Mouse (Mus musculus) induced T-regulatory cell, adult 2 months (primary cell): ENCODE measurements at regions not wholly inside any gene's neighbourhood (a gene's known extent, or its start where the extent isn't known, plus 50 kb on each side); places are given as distances from the start of the nearest gene placed in this dataset.

ENCODE experiments used
- DNase-seq: peaks from one replicate; pipeline ENCODE4 v3.0.0-alpha.2; 2012; ENCODE audit warnings: low read depth

DNA sequence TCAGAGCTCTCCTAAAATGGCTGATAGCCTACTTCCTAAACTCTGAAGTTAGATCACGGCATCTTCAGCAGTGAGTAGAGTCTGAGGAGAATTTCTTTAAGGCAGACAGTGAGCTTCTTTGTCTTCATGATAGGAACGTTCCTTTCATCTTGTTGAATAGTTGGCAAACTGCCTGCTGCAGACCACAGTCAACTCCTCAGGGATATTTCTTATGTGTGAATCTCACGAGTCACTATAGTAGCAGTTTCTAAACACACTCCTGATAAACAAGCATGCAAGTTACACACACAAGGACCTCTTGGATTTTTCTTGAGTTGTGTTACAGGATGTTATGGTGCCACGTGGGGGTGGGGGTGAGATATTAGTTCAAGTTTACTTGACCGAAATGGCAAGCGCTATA, 205.2 kb downstream of the Gm11077 start:
- no peak for DNase-seq

DNA sequence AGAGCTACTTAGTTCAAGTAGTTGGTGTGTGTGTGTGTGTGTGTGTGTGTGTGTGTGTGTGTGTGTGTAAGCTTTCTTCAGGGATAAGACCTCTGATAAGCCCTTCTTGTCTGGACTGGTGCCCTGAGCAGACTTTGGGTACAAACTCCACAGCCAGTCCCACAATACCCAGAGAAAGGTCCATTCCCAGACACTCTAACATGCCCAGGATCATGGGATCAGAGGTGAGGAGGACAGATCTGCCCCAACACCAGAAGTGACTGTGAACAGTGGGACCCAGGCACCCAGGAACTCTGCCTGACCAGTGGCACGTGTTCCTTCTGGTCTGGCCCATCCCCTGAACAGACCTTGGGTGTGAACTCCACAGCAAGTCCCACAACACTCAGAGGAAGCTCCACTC, 208.9 kb downstream of the Gm11077 start:
- DNase-seq, result no peak

DNA sequence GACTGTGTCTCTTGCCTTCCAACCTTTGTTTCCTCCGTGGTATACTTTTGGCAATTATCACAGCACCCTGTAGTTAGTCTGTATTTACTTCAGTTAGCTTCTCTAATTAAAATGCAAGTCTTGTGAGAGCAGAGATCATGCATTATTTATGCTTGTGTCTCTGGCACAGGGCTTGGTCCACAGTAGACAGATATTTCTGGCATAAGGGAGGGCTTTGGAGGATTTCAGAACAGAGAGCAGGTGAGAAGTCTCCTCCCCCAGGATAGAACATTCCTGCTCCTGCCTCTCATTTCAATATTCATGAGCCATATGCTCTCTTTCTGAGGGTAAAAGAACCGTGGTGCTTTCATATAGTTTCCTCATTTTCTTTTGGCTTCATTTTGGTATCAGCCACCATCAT, 217.6 kb downstream of the Gm11077 start:
- DNase-seq, result no peak

GRCm38 (mm10) chr6:140950483-140950882, 221.4 kb downstream of the Gm11077 start:
- no peak for DNase-seq

- DNase-seq, result no peak
Observed at GRCm38 (mm10) chr6:140953256-140953655, 224.2 kb downstream of the Gm11077 start.

- DNase-seq, result no peak
Observed at GRCm38 (mm10) chr6:140953721-140954120, 224.6 kb downstream of the Gm11077 start.

DNA sequence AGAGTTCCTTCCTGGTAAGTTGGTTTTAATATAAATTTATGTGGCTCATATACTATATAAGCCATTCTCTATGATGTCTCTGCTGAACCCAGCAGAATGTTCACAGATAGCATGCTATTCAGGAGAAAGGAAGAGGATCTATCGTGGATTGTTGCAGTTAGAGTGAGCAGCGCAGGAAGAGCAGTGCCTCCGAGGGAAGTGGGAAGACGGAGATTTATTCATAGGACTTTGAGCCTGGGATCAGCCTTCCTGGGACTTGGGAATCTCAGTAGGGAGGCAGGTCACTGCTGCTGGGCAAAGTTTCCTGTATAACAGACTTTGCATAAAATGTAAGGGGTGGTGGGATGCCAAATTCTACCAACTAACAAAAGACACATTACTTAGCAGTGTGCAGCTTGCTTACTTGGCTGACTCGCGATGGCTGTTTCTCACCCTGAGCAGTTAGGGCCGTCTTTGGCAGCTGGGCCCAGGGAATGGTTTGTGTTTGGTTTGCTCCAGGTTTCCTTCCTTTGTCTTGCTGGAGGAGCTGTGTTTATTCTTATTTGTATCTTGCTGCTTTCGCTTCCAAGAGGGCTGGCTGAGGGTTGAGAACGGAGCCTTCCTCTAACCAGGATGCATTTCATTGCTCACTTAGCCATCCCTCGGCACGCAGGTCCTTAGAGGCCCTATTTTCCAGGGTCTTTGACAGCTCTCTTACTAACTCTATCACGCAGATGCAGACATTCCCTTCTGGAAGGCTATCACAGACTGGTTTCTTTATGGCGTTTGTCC, 226.9 kb downstream of the Gm11077 start:
- no peak for DNase-seq

DNA sequence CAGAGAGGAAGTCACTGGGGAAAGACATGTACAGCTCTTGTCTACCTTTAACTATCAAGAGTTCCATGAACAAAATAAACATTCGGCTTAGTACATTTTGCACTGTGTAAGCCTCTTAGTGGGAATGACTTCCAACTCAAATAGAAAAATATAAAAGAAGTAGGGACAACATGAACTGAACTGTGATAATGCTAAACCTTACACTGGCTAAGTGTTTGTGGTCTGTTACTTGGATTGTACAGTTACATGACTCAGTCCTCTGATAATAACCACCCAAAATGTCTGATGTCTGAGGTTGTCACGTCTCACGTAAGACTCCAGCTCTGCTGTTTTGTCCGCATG, 227.4 kb downstream of the Gm11077 start:
- DNase-seq, result no peak

DNA sequence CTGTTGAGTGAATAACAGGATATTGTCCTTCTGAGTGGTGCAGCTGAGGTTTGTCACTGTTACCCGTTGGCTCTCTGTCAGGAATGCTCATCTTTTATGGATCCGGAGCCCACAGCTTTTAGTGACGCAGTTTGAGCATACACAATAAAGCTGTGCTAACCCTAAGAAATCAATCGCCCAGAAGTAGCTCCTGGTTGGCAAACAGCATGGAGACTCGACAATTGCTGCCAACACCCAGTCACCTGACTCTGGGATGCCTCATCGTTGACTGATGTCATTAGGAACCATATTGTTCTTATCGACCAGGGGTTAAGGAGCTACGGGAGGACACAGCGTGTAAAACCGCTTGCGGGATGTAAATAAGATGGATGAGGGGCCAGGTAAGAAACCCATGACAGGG, 232.9 kb downstream of the Gm11077 start:
- no peak for DNase-seq

- no peak for DNase-seq
Observed at GRCm38 (mm10) chr6:140962563-140962962, 233.5 kb downstream of the Gm11077 start.

DNA sequence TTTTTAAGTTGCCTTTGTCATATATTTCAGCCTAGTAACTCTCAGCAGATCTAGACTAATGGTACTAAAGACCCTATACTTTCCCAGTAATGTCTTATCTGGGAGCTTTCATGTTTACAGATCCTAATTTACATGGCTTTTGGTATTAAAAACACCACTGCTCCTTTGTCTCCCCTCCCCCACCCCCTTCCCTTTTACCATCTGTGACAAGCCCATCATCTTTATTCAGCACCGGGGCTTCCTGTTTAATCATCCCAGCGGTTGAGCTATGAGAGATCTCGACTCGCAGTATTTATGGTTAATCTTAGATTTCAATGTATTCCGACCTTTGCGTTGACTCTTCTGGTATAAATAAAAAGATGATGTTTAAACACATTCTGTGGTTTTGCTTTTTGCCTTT, 244.6 kb downstream of the Gm11077 start:
- no peak for DNase-seq

DNA sequence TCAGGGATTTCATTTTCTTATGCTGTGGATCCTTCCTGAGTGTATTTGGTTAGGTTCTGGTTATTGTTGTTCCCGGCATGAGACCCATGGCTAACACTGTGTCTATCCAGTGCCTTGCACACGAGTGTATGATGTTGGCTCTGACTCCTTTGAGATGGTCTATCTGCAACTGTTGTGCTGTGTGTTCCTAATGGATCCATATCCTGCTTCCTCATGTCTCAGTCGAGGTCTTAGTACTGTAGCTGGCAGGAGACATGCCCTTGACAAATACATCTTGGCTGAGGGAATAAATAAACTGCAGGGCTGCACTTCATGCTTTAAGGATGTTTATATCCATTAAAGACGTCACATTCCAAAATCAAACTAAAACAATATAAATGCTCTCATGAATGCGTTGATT, 247.9 kb downstream of the Gm11077 start:
- DNase-seq, result no peak

DNA sequence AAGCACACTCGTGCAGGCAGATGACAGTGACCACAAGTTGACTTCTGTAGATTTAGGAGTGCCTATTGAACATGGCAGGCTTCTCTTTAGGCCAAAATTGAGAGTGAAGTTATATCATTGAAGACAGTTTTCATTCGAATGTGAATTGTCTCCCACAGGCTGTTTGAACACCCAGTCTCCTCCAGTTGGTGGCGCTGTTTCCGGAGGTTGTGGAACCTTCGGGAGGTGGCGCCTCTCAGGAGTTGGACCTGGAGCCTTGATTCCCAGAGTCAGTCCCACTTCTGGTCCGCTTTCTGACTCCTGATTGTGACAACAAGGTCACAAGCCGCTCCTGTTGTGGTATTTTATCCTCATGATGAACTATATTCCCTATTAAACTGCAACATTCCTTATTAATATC, 254.5 kb downstream of the Gm11077 start:
- DNase-seq, result no peak

- no peak for DNase-seq
Observed at GRCm38 (mm10) chr6:140984249-140984648, 255.2 kb downstream of the Gm11077 start.

- DNase-seq, result no peak
Observed at GRCm38 (mm10) chr6:140993643-140994580, 255.2 kb upstream of the Pde3a start.

DNA sequence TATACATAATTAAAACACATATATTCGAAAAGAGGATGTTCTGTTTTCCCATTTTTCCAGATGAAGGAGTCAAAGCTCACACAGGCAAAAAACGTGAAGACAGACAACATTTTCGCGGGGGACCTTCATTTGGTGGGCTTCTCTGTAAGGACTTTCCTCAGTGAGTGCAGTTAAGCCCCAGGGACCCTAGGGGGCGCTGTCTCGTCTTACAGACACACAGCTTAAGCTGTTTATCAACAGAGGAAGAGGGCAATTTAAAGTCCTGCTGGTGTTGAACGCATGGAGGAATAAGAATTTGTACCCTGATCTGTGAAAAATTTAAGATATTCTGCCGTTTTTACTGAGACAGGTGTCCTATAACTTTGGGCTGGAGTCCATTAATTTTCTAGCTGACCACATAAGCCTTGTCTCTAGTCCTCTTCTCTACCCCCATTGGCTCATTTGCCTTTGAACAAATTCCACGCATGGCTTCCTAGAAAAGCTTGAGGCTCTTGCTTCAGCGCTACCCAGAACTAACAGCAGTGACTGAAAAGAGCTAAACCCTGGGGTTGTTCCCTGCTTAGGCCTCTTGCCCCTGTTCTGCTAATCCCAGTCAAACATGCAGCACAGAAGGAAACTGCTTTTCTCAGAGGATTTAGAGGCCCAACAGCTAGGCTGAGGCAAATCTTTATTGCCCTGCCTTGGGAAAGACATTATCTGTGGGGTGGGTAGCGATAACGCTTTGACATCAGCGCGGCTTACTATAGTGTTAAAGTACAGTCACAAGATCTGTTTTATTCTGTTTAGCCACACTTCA, 253.5 kb upstream of the Pde3a start:
- no peak for DNase-seq

- no peak for DNase-seq
Observed at GRCm38 (mm10) chr6:140998069-140998468, 251.0 kb upstream of the Pde3a start.

DNA sequence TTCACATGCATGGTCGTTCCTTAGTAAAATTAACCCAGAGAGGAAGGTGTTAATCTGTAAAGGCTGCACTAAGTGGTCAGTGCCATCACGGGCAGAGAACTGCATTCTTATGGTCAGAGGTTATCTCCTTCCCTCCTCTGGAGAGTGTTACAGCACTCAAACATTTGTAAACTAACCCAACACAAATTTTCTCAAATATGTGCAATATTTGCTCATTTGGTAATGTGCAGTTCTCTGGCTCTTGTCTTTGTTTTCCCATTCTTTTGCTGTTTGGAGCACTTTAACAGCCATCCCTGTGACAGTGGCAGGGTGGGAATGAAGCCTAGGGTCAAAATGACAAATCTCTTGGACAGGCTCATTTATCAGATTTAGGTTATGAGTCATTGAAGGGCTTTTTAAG, 248.5 kb upstream of the Pde3a start:
- no peak for DNase-seq

GRCm38 (mm10) chr6:141001306-141001705, 247.8 kb upstream of the Pde3a start:
- no peak for DNase-seq

DNA sequence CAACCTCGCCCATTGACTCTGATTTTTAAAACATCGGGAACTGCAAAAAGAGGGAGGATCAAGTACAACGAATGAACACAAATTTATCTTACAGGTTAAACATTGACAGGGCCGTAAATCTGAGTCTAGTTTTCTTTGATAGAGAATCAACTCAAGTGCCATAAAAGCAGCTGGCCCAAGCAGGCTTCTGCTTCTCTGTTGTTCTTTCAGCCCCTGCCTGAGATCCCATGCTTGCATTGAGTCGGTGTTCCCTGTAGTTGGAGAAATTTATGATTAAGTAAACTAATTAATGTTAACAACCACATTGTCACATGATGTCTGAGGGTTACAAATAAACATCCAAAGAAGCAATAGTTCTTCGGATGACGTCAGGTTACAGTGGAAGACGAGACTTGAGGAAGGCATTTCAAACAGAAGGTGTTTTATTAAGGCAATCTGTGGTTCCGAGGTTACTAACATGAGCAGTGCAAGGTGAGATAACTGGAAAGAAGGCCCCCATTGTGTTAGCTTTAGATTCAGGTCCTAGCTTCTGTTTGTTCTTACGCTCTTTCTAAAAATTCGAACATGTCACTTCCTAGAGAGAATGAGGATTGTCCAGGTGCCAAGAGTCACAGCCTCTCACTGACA, 233.9 kb upstream of the Pde3a start:
- DNase-seq, result no peak

GRCm38 (mm10) chr6:141023501-141023900, 225.6 kb upstream of the Pde3a start:
- no peak for DNase-seq

- DNase-seq, result no peak
Observed at GRCm38 (mm10) chr6:141027353-141027752, 221.7 kb upstream of the Pde3a start.
